Mouse (Mus musculus) left cerebral cortex, adult 11 months (tissue): Measurements from ENCODE around the gene St6galnac1.
"Not testable (repeated sequence)": the region's sequence is repeated elsewhere in the genome, so short reads cannot be mapped to it uniquely, and the experiment has no call there.

Experiments
- DNase-seq: peaks from one replicate; pipeline ENCODE4 v3.0.0; 2022; ENCODE audit warnings: low spot score

Gene St6galnac1

GRCm38 (mm10) chr11:116807526-116807925, 32.2 kb upstream of the St6galnac1 start:
- DNase-seq: no peak

GRCm38 (mm10) chr11:116807116-116807515, 31.8 kb upstream of the St6galnac1 start:
- no peak for DNase-seq

- no peak for DNase-seq
Measured at GRCm38 (mm10) chr11:116806136-116807071, 31.1 kb upstream of the St6galnac1 start.

GRCm38 (mm10) chr11:116802709-116803108, 27.4 kb upstream of the St6galnac1 start:
- DNase-seq: no peak

- no peak for DNase-seq
Measured at GRCm38 (mm10) chr11:116801106-116801505, 25.8 kb upstream of the St6galnac1 start.

GRCm38 (mm10) chr11:116799364-116799763, 24.1 kb upstream of the St6galnac1 start:
- DNase-seq: no peak

- no peak for DNase-seq
Measured at GRCm38 (mm10) chr11:116784221-116784620, 8.9 kb upstream of the St6galnac1 start.

GRCm38 (mm10) chr11:116782737-116783145, 7.4 kb upstream of the St6galnac1 start:
- no peak for DNase-seq

GRCm38 (mm10) chr11:116773205-116773604, 2.1 kb downstream of the St6galnac1 start:
- DNase-seq: no peak

- DNase-seq: no peak
Measured at GRCm38 (mm10) chr11:116769873-116770272, 5.4 kb downstream of the St6galnac1 start.

GRCm38 (mm10) chr11:116764946-116765345, 10.4 kb downstream of the St6galnac1 start:
- no peak for DNase-seq

- no peak for DNase-seq
Measured at GRCm38 (mm10) chr11:116764346-116764745, 11.0 kb downstream of the St6galnac1 start.

GRCm38 (mm10) chr11:116755191-116755590, 20.1 kb downstream of the St6galnac1 start:
- no peak for DNase-seq

GRCm38 (mm10) chr11:116753674-116754470, 21.4 kb downstream of the St6galnac1 start:
- no peak for DNase-seq

- no peak for DNase-seq
Measured at GRCm38 (mm10) chr11:116749733-116750132, 25.6 kb downstream of the St6galnac1 start.

GRCm38 (mm10) chr11:116748692-116749091, 26.6 kb downstream of the St6galnac1 start:
- DNase-seq: not testable (repeated sequence)

- DNase-seq: not testable (repeated sequence)
Measured at GRCm38 (mm10) chr11:116746822-116747221, 28.5 kb downstream of the St6galnac1 start.

- not testable (repeated sequence) for DNase-seq
Measured at GRCm38 (mm10) chr11:116745457-116745856, 29.9 kb downstream of the St6galnac1 start.

GRCm38 (mm10) chr11:116738411-116738810, 36.9 kb downstream of the St6galnac1 start:
- DNase-seq: no peak

- no peak for DNase-seq
Measured at GRCm38 (mm10) chr11:116732536-116732935, 42.8 kb downstream of the St6galnac1 start.

- not testable (repeated sequence) for DNase-seq
Measured at GRCm38 (mm10) chr11:116731060-116731580, 44.2 kb downstream of the St6galnac1 start.

- DNase-seq: no peak
Measured at GRCm38 (mm10) chr11:116729276-116730008, 45.9 kb downstream of the St6galnac1 start.
